Comparison of ENCODE assay signal across 22 mouse cellular contexts in genomic region chr16:4279601-4280000, GRCm38 (mm10).
"Had no signal": no experiment of that assay in that cellular context is flagged by ENCODE, and none has a peak within 500 bp of the region (broad histone marks: within the 10 kb centered on the region; RNA-seq: fewer than 3 reads in every experiment).

No protein-coding gene starts in this region.

- H3K27me3 ChIP-seq: limb, embryonic 13.5 days; liver, embryonic 12.5 days; liver, embryonic 15.5 days; midbrain, embryonic 12.5 days; midbrain, embryonic 15.5 days; neural tube, embryonic 12.5 days; neural tube, embryonic 15.5 days had no signal

- ATAC-seq: liver, embryonic 12.5 days; midbrain, embryonic 15.5 days had no signal

- H3K4me3 ChIP-seq: layer of hippocampus, adult 2 months; limb, embryonic 10.5 days; limb, embryonic 13.5 days; liver, embryonic 12.5 days; liver, embryonic 15.5 days; midbrain, embryonic 12.5 days; midbrain, embryonic 15.5 days; neural tube, embryonic 12.5 days; neural tube, embryonic 15.5 days had no signal

- H3K9me3 ChIP-seq: limb, embryonic 10.5 days; limb, embryonic 13.5 days; liver, embryonic 12.5 days; liver, embryonic 15.5 days; midbrain, embryonic 12.5 days; midbrain, embryonic 15.5 days; neural tube, embryonic 12.5 days; neural tube, embryonic 15.5 days had no signal

- H3K4me1 ChIP-seq: limb, embryonic 10.5 days; liver, embryonic 12.5 days; liver, embryonic 15.5 days; midbrain, embryonic 12.5 days; midbrain, embryonic 15.5 days; neural tube, embryonic 12.5 days; neural tube, embryonic 15.5 days had no signal

- H3K9ac ChIP-seq: limb, embryonic 13.5 days; liver, embryonic 12.5 days; liver, embryonic 15.5 days; midbrain, embryonic 12.5 days; midbrain, embryonic 15.5 days; neural tube, embryonic 12.5 days; neural tube, embryonic 15.5 days had no signal

- DNase-seq: kidney, adult 2 months; kidney, postnatal 25 days; layer of hippocampus, adult 9-11 months; liver; right cerebral cortex, adult 18-20 months; right cerebral cortex, postnatal 14 days; right cerebral cortex, postnatal 4 days; thymus, adult 2 months; thymus, postnatal 14 days; thymus, postnatal 4 days had no signal

- H3K36me3 ChIP-seq: limb, embryonic 10.5 days; limb, embryonic 13.5 days; liver, embryonic 12.5 days; liver, embryonic 15.5 days; midbrain, embryonic 12.5 days; midbrain, embryonic 15.5 days; neural tube, embryonic 12.5 days; neural tube, embryonic 15.5 days had no signal

- H3K4me2 ChIP-seq: limb, embryonic 13.5 days; liver, embryonic 12.5 days; liver, embryonic 15.5 days; midbrain, embryonic 12.5 days; midbrain, embryonic 15.5 days; neural tube, embryonic 12.5 days; neural tube, embryonic 15.5 days had no signal

- H3K27ac ChIP-seq: kidney, postnatal 0 days; layer of hippocampus, adult 2 months; limb, embryonic 10.5 days; limb, embryonic 13.5 days; liver, embryonic 12.5 days; liver, embryonic 15.5 days; macrophage; midbrain, embryonic 12.5 days; midbrain, embryonic 15.5 days; neural tube, embryonic 12.5 days; neural tube, embryonic 15.5 days; stomach, postnatal 0 days had no signal
